Mouse (Mus musculus): Measurements from ENCODE around the gene P3h1.

GRCm38 (mm10) chr4:119198105-119198504, 34.6 kb upstream of the P3h1 start:
- TF ChIP-seq GATA1 (IDR thresholded peaks at IDR 0.05; ENCODE audit: borderline replicate concordance, low read length) (no peak), FLI1 (IDR thresholded peaks at IDR 0.05; ENCODE audit: low read length) (no peak)

Measured in megakaryocyte, embryonic 14.5 days (primary cell).